ENCODE assay signal across 10 mouse cellular contexts in genomic region chr10:123800067-123800691, GRCm38 (mm10).
A peak's percentile ranks its signal among the peaks of the same experiment; 100 is the strongest.
DNase-seq lines count a peak whose midpoint lies in the region; ATAC-seq and TF ChIP-seq lines count a peak whose summit lies in the region.
"Had no signal": no experiment of that assay in that cellular context is flagged by ENCODE, and none has a peak within 500 bp of the region (broad histone marks: within the 10 kb centered on the region; RNA-seq: fewer than 3 reads in every experiment).

No protein-coding gene starts in this region.

- no peak overlapping the region for H3K27ac ChIP-seq in layer of hippocampus, adult 2 months
- H3K27ac ChIP-seq in liver, postnatal 0 days (ENCODE audit: low read depth): no peak overlapping the region
- H3K27ac ChIP-seq: hindbrain, embryonic 13.5 days; liver, embryonic 12.5 days had no signal

- no peak for TF ChIP-seq EP300 in liver, postnatal 0 days (IDR thresholded peaks at IDR 0.05; ENCODE audit: low read depth)

- no peak for DNase-seq in layer of hippocampus, adult 2 months (ENCODE audit: low spot score in 2 of 2)
- DNase-seq in layer of hippocampus, postnatal 25 days (ENCODE audit: extremely low spot score in 1 of 2, low spot score in 1 of 2): no peak
- DNase-seq in ZHBTc4 (ENCODE audit: low read depth, low spot score): peak; percentile 7
- DNase-seq in embryo, embryonic 10 days (ENCODE audit: low spot score): peak; percentile 39
- peak; percentile 7 to 35 for DNase-seq in left cerebral cortex, postnatal 25 days (ENCODE audit: low spot score in 2 of 2)
- no peak for DNase-seq in liver, postnatal 0 days
- DNase-seq in cerebellum, adult 9-11 months: no peak

- no peak overlapping the region for H3K4me2 ChIP-seq in liver, postnatal 0 days (ENCODE audit: low read depth, low read length)
- H3K4me2 ChIP-seq: hindbrain, embryonic 13.5 days; liver, embryonic 12.5 days had no signal

- H3K36me3 ChIP-seq in liver, postnatal 0 days (replicated peaks; ENCODE audit: insufficient read depth, low read length): no peaks in the 10 kb centered on the region
- H3K36me3 ChIP-seq: hindbrain, embryonic 13.5 days; liver, embryonic 12.5 days had no signal

- peak overlapping the region; percentile 31 for H3K4me3 ChIP-seq in layer of hippocampus, adult 2 months
- no peak overlapping the region for H3K4me3 ChIP-seq in liver, postnatal 0 days (ENCODE audit: low read depth, low read length)
- H3K4me3 ChIP-seq: erythroblast, embryonic 14.5 days; hindbrain, embryonic 13.5 days; liver, embryonic 12.5 days had no signal

- intact Hi-C loops in left cerebral cortex, postnatal 25 days (cut with DNase I): no loop called here

- H3K9me3 ChIP-seq in liver, postnatal 0 days (ENCODE audit: low read length): no peaks in the 10 kb centered on the region
- H3K9me3 ChIP-seq: hindbrain, embryonic 13.5 days; liver, embryonic 12.5 days had no signal

- no peak for ATAC-seq in liver, postnatal 0 days
- ATAC-seq: liver, embryonic 12.5 days had no signal

- no peaks in the 10 kb centered on the region for H3K27me3 ChIP-seq in liver, postnatal 0 days (ENCODE audit: insufficient read depth, low read length)
- H3K27me3 ChIP-seq: hindbrain, embryonic 13.5 days; liver, embryonic 12.5 days had no signal

- TF ChIP-seq CTCF in layer of hippocampus, adult 2 months (conservative IDR thresholded peaks at IDR 0.05): no peak
- no peak for TF ChIP-seq CTCF in liver, postnatal 0 days (IDR thresholded peaks at IDR 0.05; ENCODE audit: low read depth)

- no peaks in the 10 kb centered on the region for H3K4me1 ChIP-seq in liver, postnatal 0 days (ENCODE audit: insufficient read depth)
- H3K4me1 ChIP-seq: hindbrain, embryonic 13.5 days; liver, embryonic 12.5 days had no signal

- WGBS in liver, postnatal 0 days (ENCODE audit: insufficient replicate concordance): 62% methylated on average over 18 of the region's 18 CpGs

- H3K9ac ChIP-seq in liver, postnatal 0 days (replicated peaks): no peak overlapping the region
- H3K9ac ChIP-seq: hindbrain, embryonic 13.5 days; liver, embryonic 12.5 days had no signal

Comparison
In these comparisons a context has a peak if more than half of its experiments do, and no peak if none do; other contexts are left out.
1. DNase-seq: peak in ZHBTc4 (single experiment), embryo, embryonic 10 days (single experiment) and left cerebral cortex, postnatal 25 days (2 of 2); none in layer of hippocampus, adult 2 months (0 of 2), layer of hippocampus, postnatal 25 days (0 of 2), liver, postnatal 0 days (single experiment) and cerebellum, adult 9-11 months (single experiment).